Comparison of ENCODE assay signal across 10 mouse cellular contexts in the genomic region with DNA sequence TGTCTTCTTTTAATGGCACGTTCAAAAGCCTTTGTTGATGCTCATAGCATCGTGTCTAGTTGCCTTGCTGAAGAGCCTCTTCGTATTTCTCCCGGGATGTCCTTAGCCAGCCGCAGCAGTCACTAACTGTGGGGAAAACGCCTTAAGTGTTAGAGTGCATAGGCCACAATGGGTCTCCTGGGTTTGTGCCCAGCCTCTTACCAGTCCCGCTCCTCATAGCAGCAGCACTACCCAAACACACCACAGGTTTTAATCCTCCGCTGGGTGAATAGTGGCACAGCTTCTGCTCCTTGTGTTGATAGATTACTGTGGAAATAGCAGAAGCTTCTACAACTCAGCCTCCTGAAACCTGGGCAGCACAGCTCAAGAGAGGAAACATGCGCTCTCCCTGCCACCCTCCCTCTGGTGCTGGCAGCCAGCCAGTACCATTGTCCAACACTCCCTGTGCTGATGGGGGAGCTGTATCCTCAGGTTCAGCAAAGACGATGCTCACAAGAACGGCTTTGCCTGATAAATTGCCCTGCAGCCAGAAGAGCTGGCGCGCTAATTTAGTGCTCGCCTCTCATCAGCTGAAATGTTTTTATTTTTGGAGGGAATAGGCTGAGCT. TPM values are rescaled to one million over a fixed set of nuclear protein-coding genes. Genes with fewer than 3 reads are reported as not detected.
A peak's percentile ranks its signal among the peaks of the same experiment; 100 is the strongest.
DNase-seq lines count a peak whose midpoint lies in the region; ATAC-seq and TF ChIP-seq lines count a peak whose summit lies in the region.
"Had no signal": no experiment of that assay in that cellular context is flagged by ENCODE, and none has a peak within 500 bp of the region (broad histone marks: within the 10 kb centered on the region; RNA-seq: fewer than 3 reads in every experiment).

No protein-coding gene starts in this region.

- no peak for TF ChIP-seq EP300 in liver, postnatal 0 days (IDR thresholded peaks at IDR 0.05; ENCODE audit: low read depth)

- H3K36me3 ChIP-seq in liver, postnatal 0 days (replicated peaks; ENCODE audit: insufficient read depth, low read length), result no peaks in the 10 kb centered on the region
- no peaks in the 10 kb centered on the region for H3K36me3 ChIP-seq in liver, embryonic 12.5 days
- no peaks in the 10 kb centered on the region for H3K36me3 ChIP-seq in forebrain, embryonic 10.5 days (replicated peaks)
- no peaks in the 10 kb centered on the region for H3K36me3 ChIP-seq in hindbrain, embryonic 10.5 days
- no peaks in the 10 kb centered on the region for H3K36me3 ChIP-seq in midbrain, embryonic 15.5 days (replicated peaks)
- H3K36me3 ChIP-seq: embryonic facial prominence, embryonic 13.5 days had no signal

- peak; percentile 21 for DNase-seq in liver, postnatal 0 days
- DNase-seq in forebrain, embryonic 10.5 days (ENCODE audit: extremely low spot score, low spot score), result peak; percentile 17
- DNase-seq in hindbrain, embryonic 10.5 days (ENCODE audit: low spot score), result no peak
- peak; percentile 54 to 60 for DNase-seq in layer of hippocampus, postnatal 14 days (ENCODE audit: low spot score in 2 of 2)
- DNase-seq in testis, postnatal 10 days (ENCODE audit: low spot score), result peak; percentile 78
- no peak for DNase-seq in thymus, postnatal 36 days

- H3K27me3 ChIP-seq in liver, postnatal 0 days (ENCODE audit: insufficient read depth, low read length), result no peaks in the 10 kb centered on the region
- H3K27me3 ChIP-seq in liver, embryonic 12.5 days (replicated peaks), result no peaks in the 10 kb centered on the region
- no peaks in the 10 kb centered on the region for H3K27me3 ChIP-seq in forebrain, embryonic 10.5 days (ENCODE audit: poor library complexity, severe bottlenecking)
- no peaks in the 10 kb centered on the region for H3K27me3 ChIP-seq in hindbrain, embryonic 10.5 days (ENCODE audit: insufficient read depth, poor library complexity, severe bottlenecking)
- no peaks in the 10 kb centered on the region for H3K27me3 ChIP-seq in midbrain, embryonic 15.5 days (replicated peaks)
- H3K27me3 ChIP-seq: embryonic facial prominence, embryonic 13.5 days had no signal

- H3K4me1 ChIP-seq in liver, postnatal 0 days (ENCODE audit: insufficient read depth), result no peaks in the 10 kb centered on the region
- H3K4me1 ChIP-seq in liver, embryonic 12.5 days, result peaks cover 8% of the 10 kb centered on the region
- peaks cover 23% of the 10 kb centered on the region for H3K4me1 ChIP-seq in forebrain, embryonic 10.5 days
- peaks cover 36% of the 10 kb centered on the region for H3K4me1 ChIP-seq in hindbrain, embryonic 10.5 days (replicated peaks)
- H3K4me1 ChIP-seq in midbrain, embryonic 15.5 days, result peaks cover 22% of the 10 kb centered on the region
- H3K4me1 ChIP-seq: embryonic facial prominence, embryonic 13.5 days had no signal

- no peak for TF ChIP-seq CTCF in liver, postnatal 0 days (IDR thresholded peaks at IDR 0.05; ENCODE audit: low read depth)

- no peak overlapping the region for H3K4me3 ChIP-seq in liver, postnatal 0 days (ENCODE audit: low read depth, low read length)
- no peak overlapping the region for H3K4me3 ChIP-seq in liver, embryonic 12.5 days
- H3K4me3 ChIP-seq in forebrain, embryonic 10.5 days, result no peak overlapping the region
- no peak overlapping the region for H3K4me3 ChIP-seq in hindbrain, embryonic 10.5 days
- no peak overlapping the region for H3K4me3 ChIP-seq in midbrain, embryonic 15.5 days
- H3K4me3 ChIP-seq: embryonic facial prominence, embryonic 13.5 days had no signal

- ATAC-seq in liver, postnatal 0 days, result no peak
- no peak for ATAC-seq in liver, embryonic 12.5 days
- peak; percentile 93 for ATAC-seq in midbrain, embryonic 15.5 days (replicated peaks)

- H3K9ac ChIP-seq in liver, postnatal 0 days (replicated peaks), result no peak overlapping the region
- H3K9ac ChIP-seq in liver, embryonic 12.5 days, result no peak overlapping the region
- no peak overlapping the region for H3K9ac ChIP-seq in midbrain, embryonic 15.5 days
- H3K9ac ChIP-seq: embryonic facial prominence, embryonic 13.5 days; liver, embryonic 14.5 days had no signal

- H3K4me2 ChIP-seq in liver, postnatal 0 days (ENCODE audit: low read depth, low read length), result no peak overlapping the region
- H3K4me2 ChIP-seq in liver, embryonic 12.5 days, result no peak overlapping the region
- H3K4me2 ChIP-seq in midbrain, embryonic 15.5 days, result no peak overlapping the region
- H3K4me2 ChIP-seq: embryonic facial prominence, embryonic 13.5 days had no signal

- no peak overlapping the region for H3K27ac ChIP-seq in liver, postnatal 0 days (ENCODE audit: low read depth)
- H3K27ac ChIP-seq in liver, embryonic 12.5 days, result no peak overlapping the region
- H3K27ac ChIP-seq in forebrain, embryonic 10.5 days, result peak overlapping the region; percentile 70; the same call in 1 of the 2 replicates
- peak overlapping the region; percentile 57 for H3K27ac ChIP-seq in hindbrain, embryonic 10.5 days
- peak overlapping the region; percentile 58 for H3K27ac ChIP-seq in midbrain, embryonic 15.5 days
- H3K27ac ChIP-seq: embryonic facial prominence, embryonic 13.5 days; liver, embryonic 14.5 days had no signal

- H3K9me3 ChIP-seq in liver, postnatal 0 days (ENCODE audit: low read length), result no peaks in the 10 kb centered on the region
- no peaks in the 10 kb centered on the region for H3K9me3 ChIP-seq in liver, embryonic 12.5 days (replicated peaks)
- no peaks in the 10 kb centered on the region for H3K9me3 ChIP-seq in forebrain, embryonic 10.5 days
- H3K9me3 ChIP-seq in hindbrain, embryonic 10.5 days, result no peaks in the 10 kb centered on the region
- no peaks in the 10 kb centered on the region for H3K9me3 ChIP-seq in midbrain, embryonic 15.5 days
- H3K9me3 ChIP-seq: embryonic facial prominence, embryonic 13.5 days had no signal

- WGBS in liver, postnatal 0 days (ENCODE audit: insufficient replicate concordance), result 75% methylated on average over 14 of the region's 14 CpGs
- 64% methylated on average over 14 of the region's 14 CpGs for WGBS in liver, embryonic 12.5 days (ENCODE audit: insufficient replicate concordance)
- WGBS in forebrain, embryonic 10.5 days, result 62% methylated on average over 14 of the region's 14 CpGs
- whole genome bisulfite sequencing in hindbrain, embryonic 10.5 days, result 64% methylated on average over 14 of the region's 14 CpGs
- 30% methylated on average over 14 of the region's 14 CpGs for WGBS in midbrain, embryonic 15.5 days

RNA-seq across cellular contexts. Expression of gene Spert, which starts 27.3 kb away (rescaled TPM):
- polyA plus RNA-seq in liver, postnatal 0 days (2015; fragmentation: Nextera tagmentation; extraction: Ambion mirVana), result not detected in 2 replicates
- polyA plus RNA-seq in liver, embryonic 12.5 days (2016; fragmentation: Nextera tagmentation; extraction: Ambion mirVana), result not detected in 2 replicates
- not detected in 2 replicates for polyA plus RNA-seq in forebrain, embryonic 10.5 days (2016; fragmentation: Nextera tagmentation; extraction: Ambion mirVana)
- polyA plus RNA-seq in hindbrain, embryonic 10.5 days (2016; fragmentation: Nextera tagmentation; extraction: Ambion mirVana), result not detected in 2 replicates
- not detected for total RNA-seq in layer of hippocampus, postnatal 14 days (2021)
- polyA plus RNA-seq in midbrain, embryonic 15.5 days (2015; fragmentation: Nextera tagmentation; extraction: Ambion mirVana), result not detected in 2 replicates
- polyA plus RNA-seq: embryonic facial prominence, embryonic 13.5 days; liver, embryonic 14.5 days had no signal

Comparison
In these comparisons a context has a peak if more than half of its experiments do, and no peak if none do; other contexts are left out.
1. DNase-seq: peak in liver, postnatal 0 days (single experiment), forebrain, embryonic 10.5 days (single experiment), layer of hippocampus, postnatal 14 days (2 of 2) and testis, postnatal 10 days (single experiment); none in hindbrain, embryonic 10.5 days (single experiment) and thymus, postnatal 36 days (0 of 2).
2. H3K27ac ChIP-seq: peak in forebrain, embryonic 10.5 days (single experiment), hindbrain, embryonic 10.5 days (single experiment) and midbrain, embryonic 15.5 days (single experiment); none in liver, postnatal 0 days (single experiment) and liver, embryonic 12.5 days (single experiment).